In the genomic region with DNA sequence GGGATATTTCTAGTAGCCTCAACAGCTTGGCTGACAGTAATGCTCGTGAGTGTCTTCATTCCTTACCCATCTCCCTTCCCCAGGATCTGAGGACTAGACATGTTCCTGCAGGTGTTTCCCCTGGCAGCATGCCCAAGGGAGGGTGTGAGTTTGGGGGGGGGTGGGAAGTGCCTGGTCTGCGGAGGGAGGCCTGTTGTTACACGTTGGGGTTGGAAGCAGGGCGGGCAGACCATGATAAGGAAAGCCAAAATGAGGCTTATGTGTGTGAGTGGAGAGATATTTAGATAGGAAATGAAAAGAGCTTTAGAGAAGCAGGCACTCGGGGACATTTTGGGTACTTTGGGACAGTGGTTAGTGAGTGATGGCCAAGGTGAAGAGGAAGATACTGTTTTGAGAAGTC, we compare ENCODE assay signal across 8 mouse cellular contexts. TPM values are rescaled to one million over a fixed set of nuclear protein-coding genes. Genes with fewer than 3 reads are reported as not detected.
DNase-seq lines count a peak whose midpoint lies in the region; ATAC-seq lines count a peak whose summit lies in the region.

No protein-coding gene starts in this region.

- no peak for DNase-seq in kidney, postnatal 4 days
- DNase-seq in spleen, postnatal 4 days (ENCODE audit: low spot score in 2 of 2) = no peak
- no peak for DNase-seq in gastrocnemius, postnatal 14 days
- no peak for DNase-seq in lung, postnatal 10 days

- H3K4me3 ChIP-seq in kidney, embryonic 14.5 days (ENCODE audit: low read length) = peak overlapping the region; percentile 97
- H3K4me3 ChIP-seq in brown adipose tissue, adult 24 weeks (ENCODE audit: insufficient read depth, low read depth, low read length) = peak overlapping the region; percentile 86
- peak overlapping the region; percentile 96 for H3K4me3 ChIP-seq in intestine, embryonic 15.5 days (replicated peaks)
- H3K4me3 ChIP-seq in midbrain, embryonic 15.5 days = no peak overlapping the region

- H3K4me2 ChIP-seq in kidney, embryonic 14.5 days (replicated peaks; ENCODE audit: low read depth, low read length) = peak overlapping the region; percentile 60; the same call in 1 of the 2 replicates
- H3K4me2 ChIP-seq in intestine, embryonic 15.5 days (replicated peaks) = peak overlapping the region; percentile 69
- H3K4me2 ChIP-seq in midbrain, embryonic 15.5 days = peak overlapping the region; percentile 55

- H3K36me3 ChIP-seq in kidney, embryonic 14.5 days (ENCODE audit: control insufficient read depth, insufficient read depth, low read length) = peaks cover 54% of the 10 kb centered on the region
- peaks cover 35% of the 10 kb centered on the region for H3K36me3 ChIP-seq in intestine, embryonic 15.5 days
- peaks cover 42% of the 10 kb centered on the region for H3K36me3 ChIP-seq in midbrain, embryonic 15.5 days (replicated peaks)

- no peaks in the 10 kb centered on the region for H3K27me3 ChIP-seq in kidney, embryonic 14.5 days (ENCODE audit: control insufficient read depth, insufficient read depth, low read length)
- no peaks in the 10 kb centered on the region for H3K27me3 ChIP-seq in intestine, embryonic 15.5 days (replicated peaks)
- H3K27me3 ChIP-seq in midbrain, embryonic 15.5 days (replicated peaks) = no peaks in the 10 kb centered on the region

- H3K9ac ChIP-seq in kidney, embryonic 14.5 days (ENCODE audit: low read depth, low read length) = peak overlapping the region; percentile 42; the same call in 1 of the 2 replicates
- 0 out of 2 replicates have a peak overlapping the region, but pooled peaks have one; percentile 15 for H3K9ac ChIP-seq in intestine, embryonic 15.5 days
- H3K9ac ChIP-seq in midbrain, embryonic 15.5 days = no peak overlapping the region

- WGBS in kidney, embryonic 14.5 days = 66% methylated on average over 5 of the region's 5 CpGs
- 23% methylated on average over 5 of the region's 5 CpGs for WGBS in intestine, embryonic 15.5 days
- WGBS in midbrain, embryonic 15.5 days = 73% methylated on average over 5 of the region's 5 CpGs

- no peak for ATAC-seq in kidney, embryonic 14.5 days (ENCODE audit: low FRiP score, low TSS enrichment)
- no peak for ATAC-seq in intestine, embryonic 15.5 days
- no peak for ATAC-seq in midbrain, embryonic 15.5 days (replicated peaks)

- peak overlapping the region; percentile 19; the same call in 1 of the 2 replicates for H3K27ac ChIP-seq in kidney, embryonic 14.5 days (ENCODE audit: low read depth, low read length)
- H3K27ac ChIP-seq in brown adipose tissue, adult 24 weeks (replicated peaks; ENCODE audit: low read depth, low read length) = no peak overlapping the region; the same call in 1 of the 2 replicates
- H3K27ac ChIP-seq in intestine, embryonic 15.5 days = peak overlapping the region; percentile 19; the same call in 1 of the 2 replicates
- no peak overlapping the region for H3K27ac ChIP-seq in midbrain, embryonic 15.5 days

- H3K9me3 ChIP-seq in kidney, embryonic 14.5 days (ENCODE audit: control insufficient read depth, low read length) = no peaks in the 10 kb centered on the region
- no peaks in the 10 kb centered on the region for H3K9me3 ChIP-seq in intestine, embryonic 15.5 days
- no peaks in the 10 kb centered on the region for H3K9me3 ChIP-seq in midbrain, embryonic 15.5 days

- H3K4me1 ChIP-seq in kidney, embryonic 14.5 days (ENCODE audit: control insufficient read depth, insufficient read depth, low read length) = peaks cover 23% of the 10 kb centered on the region
- H3K4me1 ChIP-seq in brown adipose tissue, adult 24 weeks (ENCODE audit: control insufficient read depth, insufficient read depth, insufficient read length, low read length) = 0 out of 2 replicates have a peak, but pooled peaks cover 2% of the 10 kb centered on the region
- H3K4me1 ChIP-seq in intestine, embryonic 15.5 days (replicated peaks) = peaks cover 29% of the 10 kb centered on the region
- H3K4me1 ChIP-seq in midbrain, embryonic 15.5 days = peaks cover 39% of the 10 kb centered on the region

- intact Hi-C loops in gastrocnemius, postnatal 14 days (cut with DNase I; ENCODE audit: low total_unique reads) = no loop called here

RNA-seq across cellular contexts. Expression of gene Mta2, which starts 2.4 kb away (rescaled TPM):
- polyA plus RNA-seq in kidney, embryonic 14.5 days (2014; fragmentation: Nextera tagmentation; extraction: Ambion mirVana) = 45.3 and 67.2 TPM in 2 replicates
- 28.2 and 30.6 TPM in 2 replicates for polyA plus RNA-seq in brown adipose tissue, adult 24 weeks (2012; ENCODE audit: insufficient read depth, insufficient read length, missing spikeins)
- 130 and 139 TPM in 2 replicates for polyA plus RNA-seq in intestine, embryonic 15.5 days (2015; fragmentation: Nextera tagmentation; extraction: Ambion mirVana)
- 119 and 121 TPM in 2 replicates for polyA plus RNA-seq in midbrain, embryonic 15.5 days (2015; fragmentation: Nextera tagmentation; extraction: Ambion mirVana)
- 10 to 100 TPM; 27.4 to 27.9 TPM for total RNA-seq in gastrocnemius, postnatal 14 days (2021)

RNA-seq across cellular contexts. Expression of gene Tut1, which starts 9.6 kb away (rescaled TPM):
- polyA plus RNA-seq in kidney, embryonic 14.5 days (2014; fragmentation: Nextera tagmentation; extraction: Ambion mirVana) = 25.1 and 31.7 TPM in 2 replicates
- polyA plus RNA-seq in brown adipose tissue, adult 24 weeks (2012; ENCODE audit: insufficient read depth, insufficient read length, missing spikeins) = 6.9 and 7.5 TPM in 2 replicates
- polyA plus RNA-seq in intestine, embryonic 15.5 days (2015; fragmentation: Nextera tagmentation; extraction: Ambion mirVana) = 29.7 and 30.4 TPM in 2 replicates
- polyA plus RNA-seq in midbrain, embryonic 15.5 days (2015; fragmentation: Nextera tagmentation; extraction: Ambion mirVana) = 27.5 and 30.5 TPM in 2 replicates
- total RNA-seq in gastrocnemius, postnatal 14 days (2021) = 1 to 10 TPM; 8.2 to 8.4 TPM

RNA-seq across cellular contexts. Expression of gene Eml3, which starts 14.7 kb away (rescaled TPM):
- 17.6 and 18.7 TPM in 2 replicates for polyA plus RNA-seq in kidney, embryonic 14.5 days (2014; fragmentation: Nextera tagmentation; extraction: Ambion mirVana)
- polyA plus RNA-seq in brown adipose tissue, adult 24 weeks (2012; ENCODE audit: insufficient read depth, insufficient read length, missing spikeins) = 11.6 and 12.9 TPM in 2 replicates
- 24.2 and 28.4 TPM in 2 replicates for polyA plus RNA-seq in intestine, embryonic 15.5 days (2015; fragmentation: Nextera tagmentation; extraction: Ambion mirVana)
- 10.5 and 13.4 TPM in 2 replicates for polyA plus RNA-seq in midbrain, embryonic 15.5 days (2015; fragmentation: Nextera tagmentation; extraction: Ambion mirVana)
- total RNA-seq in gastrocnemius, postnatal 14 days (2021) = 1 to 10 TPM; 8.6 to 8.9 TPM

RNA-seq across cellular contexts. Expression of gene Rom1, which starts 14.9 kb away (rescaled TPM):
- 1.2 and 2.0 TPM in 2 replicates for polyA plus RNA-seq in kidney, embryonic 14.5 days (2014; fragmentation: Nextera tagmentation; extraction: Ambion mirVana)
- 4.5 and 11.4 TPM in 2 replicates for polyA plus RNA-seq in brown adipose tissue, adult 24 weeks (2012; ENCODE audit: insufficient read depth, insufficient read length, missing spikeins)
- 2.7 and 3.3 TPM in 2 replicates for polyA plus RNA-seq in intestine, embryonic 15.5 days (2015; fragmentation: Nextera tagmentation; extraction: Ambion mirVana)
- 1.9 and 2.4 TPM in 2 replicates for polyA plus RNA-seq in midbrain, embryonic 15.5 days (2015; fragmentation: Nextera tagmentation; extraction: Ambion mirVana)
- total RNA-seq in gastrocnemius, postnatal 14 days (2021) = 1 to 10 TPM; 4.9 to 6.0 TPM

RNA-seq across cellular contexts. Expression of gene Eef1g, which starts 22.8 kb away (rescaled TPM):
- 479 and 516 TPM in 2 replicates for polyA plus RNA-seq in kidney, embryonic 14.5 days (2014; fragmentation: Nextera tagmentation; extraction: Ambion mirVana)
- polyA plus RNA-seq in brown adipose tissue, adult 24 weeks (2012; ENCODE audit: insufficient read depth, insufficient read length, missing spikeins) = 134 and 135 TPM in 2 replicates
- polyA plus RNA-seq in intestine, embryonic 15.5 days (2015; fragmentation: Nextera tagmentation; extraction: Ambion mirVana) = 436 and 453 TPM in 2 replicates
- 287 and 295 TPM in 2 replicates for polyA plus RNA-seq in midbrain, embryonic 15.5 days (2015; fragmentation: Nextera tagmentation; extraction: Ambion mirVana)
- 100 to 1,000 TPM; 500 to 587 TPM for total RNA-seq in gastrocnemius, postnatal 14 days (2021)

Comparison
In these comparisons a context has a peak if more than half of its experiments do, and no peak if none do; other contexts are left out.
1. H3K27ac ChIP-seq: peak in kidney, embryonic 14.5 days (single experiment) and intestine, embryonic 15.5 days (single experiment); none in brown adipose tissue, adult 24 weeks (single experiment) and midbrain, embryonic 15.5 days (single experiment).
2. Peak in every context shown above with its lines, with median percentiles within 50 percentile points of each other: H3K4me2 ChIP-seq.